Comparison of ENCODE assay signal across 21 mouse cellular contexts in the genomic region with DNA sequence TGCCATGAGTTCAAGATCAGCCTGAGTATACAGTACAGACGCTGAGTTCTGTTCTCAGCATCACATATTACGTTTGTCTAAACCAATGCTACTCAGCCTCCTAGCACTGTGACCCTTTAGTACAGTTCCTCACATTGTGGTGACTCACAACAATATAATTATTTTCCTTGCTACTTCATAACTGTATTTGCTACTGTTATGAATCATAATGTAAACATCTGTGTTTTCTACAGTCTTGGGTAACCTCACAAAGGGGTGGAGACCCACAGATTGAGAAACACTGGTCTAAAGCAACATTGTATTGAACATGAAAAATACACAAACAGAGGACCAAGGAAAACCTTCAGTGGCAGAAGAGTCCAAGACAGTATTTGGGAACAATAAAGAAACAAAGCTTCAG. TPM values are rescaled to one million over a fixed set of nuclear protein-coding genes. Genes with fewer than 3 reads are reported as not detected.
A peak's percentile ranks its signal among the peaks of the same experiment; 100 is the strongest.
DNase-seq lines count a peak whose midpoint lies in the region; ATAC-seq lines count a peak whose summit lies in the region.
"Had no signal": no experiment of that assay in that cellular context is flagged by ENCODE, and none has a peak within 500 bp of the region (broad histone marks: within the 10 kb centered on the region; RNA-seq: fewer than 3 reads in every experiment).

No protein-coding gene starts in this region.

- H3K36me3 ChIP-seq in lung, embryonic 15.5 days, result peaks cover 8% of the 10 kb centered on the region; the same call in 1 of the 2 replicates
- no peaks in the 10 kb centered on the region for H3K36me3 ChIP-seq in stomach, embryonic 16.5 days (ENCODE audit: control insufficient read depth, insufficient read depth, low read length)

- peaks cover 23% of the 10 kb centered on the region; the same call in 1 of the 2 replicates for H3K4me1 ChIP-seq in lung, embryonic 15.5 days
- H3K4me1 ChIP-seq in stomach, embryonic 16.5 days (ENCODE audit: control insufficient read depth, insufficient read depth, low read length), result no peaks in the 10 kb centered on the region; the same call in 1 of the 2 replicates
- H3K4me1 ChIP-seq: embryonic facial prominence, embryonic 13.5 days; heart, embryonic 13.5 days; hindbrain, embryonic 13.5 days had no signal

- WGBS in lung, embryonic 15.5 days, result 67% methylated on average over 2 of the region's 2 CpGs
- 75% methylated on average over 2 of the region's 2 CpGs for WGBS in stomach, embryonic 16.5 days

- H3K9me3 ChIP-seq in lung, embryonic 15.5 days, result no peaks in the 10 kb centered on the region
- H3K9me3 ChIP-seq in stomach, embryonic 16.5 days (replicated peaks; ENCODE audit: control insufficient read depth, low read length), result no peaks in the 10 kb centered on the region
- H3K9me3 ChIP-seq: embryonic facial prominence, embryonic 13.5 days; G1E; heart, embryonic 13.5 days; hindbrain, embryonic 13.5 days had no signal

- no peak overlapping the region for H3K9ac ChIP-seq in lung, embryonic 15.5 days
- H3K9ac ChIP-seq in stomach, embryonic 16.5 days (ENCODE audit: low read length), result no peak overlapping the region
- H3K9ac ChIP-seq: embryonic facial prominence, embryonic 13.5 days; heart, embryonic 13.5 days; hindbrain, embryonic 13.5 days had no signal

- no peak for DNase-seq in lung, postnatal 10 days
- DNase-seq in 3T3-L1 (ENCODE audit: low read depth, low spot score) (peak; percentile 22), NIH3T3 (ENCODE audit: low read depth) (peak; percentile 17)
- no peak for DNase-seq in cerebellum, postnatal 4 days (ENCODE audit: low spot score in 2 of 2)
- DNase-seq in neural tube, embryonic 10.5 days (ENCODE audit: extremely low spot score, low spot score), result no peak
- DNase-seq: adrenal gland, postnatal 14 days; cerebellum, adult 11-12 months; cerebellum, adult 9-10 months; cerebellum, postnatal 25 days; gastrocnemius, postnatal 36 days; heart, adult 11 months; heart, postnatal 36 days had no signal

- ATAC-seq in lung, embryonic 15.5 days (ENCODE audit: borderline replicate concordance, extremely low read depth, low FRiP score, low TSS enrichment), result no peak
- ATAC-seq in stomach, embryonic 16.5 days (ENCODE audit: insufficient read depth, low FRiP score), result peak; percentile 53; the same call in 1 of the 2 replicates
- ATAC-seq: CD4-positive, CD25-positive, alpha-beta regulatory T cell, adult 4 months; forebrain, embryonic 14.5 days; hindbrain, postnatal 0 days had no signal

- no peaks in the 10 kb centered on the region for H3K27me3 ChIP-seq in lung, embryonic 15.5 days
- no peaks in the 10 kb centered on the region for H3K27me3 ChIP-seq in stomach, embryonic 16.5 days (ENCODE audit: control insufficient read depth, insufficient read depth, low read length)
- H3K27me3 ChIP-seq: embryonic facial prominence, embryonic 13.5 days; heart, embryonic 13.5 days; hindbrain, embryonic 13.5 days had no signal

- H3K27ac ChIP-seq in lung, embryonic 15.5 days, result peak overlapping the region; percentile 65
- no peak overlapping the region for H3K27ac ChIP-seq in stomach, embryonic 16.5 days (ENCODE audit: low read length)
- H3K27ac ChIP-seq: embryonic facial prominence, embryonic 13.5 days; heart, embryonic 13.5 days; hindbrain, embryonic 13.5 days; hindbrain, postnatal 0 days had no signal

- no peak overlapping the region for H3K4me2 ChIP-seq in lung, embryonic 15.5 days
- no peak overlapping the region for H3K4me2 ChIP-seq in stomach, embryonic 16.5 days (ENCODE audit: low read depth, low read length)
- H3K4me2 ChIP-seq: embryonic facial prominence, embryonic 13.5 days; heart, embryonic 13.5 days; hindbrain, embryonic 13.5 days had no signal

- H3K4me3 ChIP-seq in lung, embryonic 15.5 days, result no peak overlapping the region
- no peak overlapping the region for H3K4me3 ChIP-seq in stomach, embryonic 16.5 days (replicated peaks; ENCODE audit: low read length)
- H3K4me3 ChIP-seq: embryonic facial prominence, embryonic 13.5 days; heart, embryonic 13.5 days; hindbrain, embryonic 13.5 days had no signal

RNA-seq across cellular contexts. Expression of a gene that starts 11.2 kb away (rescaled TPM):
- 25.8 and 29.4 TPM in 2 replicates for polyA plus RNA-seq in lung, embryonic 15.5 days (2015; fragmentation: Nextera tagmentation; extraction: Ambion mirVana)
- polyA plus RNA-seq in stomach, embryonic 16.5 days (2015; fragmentation: Nextera tagmentation; extraction: Ambion mirVana), result 21.3 and 21.5 TPM in 2 replicates

RNA-seq across cellular contexts. Expression of a gene that starts 17.5 kb away (rescaled TPM):
- polyA plus RNA-seq in lung, embryonic 15.5 days (2015; fragmentation: Nextera tagmentation; extraction: Ambion mirVana), result 3.7 and 5.3 TPM in 2 replicates
- 4.7 and 4.8 TPM in 2 replicates for polyA plus RNA-seq in stomach, embryonic 16.5 days (2015; fragmentation: Nextera tagmentation; extraction: Ambion mirVana)

RNA-seq across cellular contexts. Expression of a gene that starts 48.8 kb away (rescaled TPM):
- 38.4 and 39.2 TPM in 2 replicates for polyA plus RNA-seq in lung, embryonic 15.5 days (2015; fragmentation: Nextera tagmentation; extraction: Ambion mirVana)
- 37.1 and 39.1 TPM in 2 replicates for polyA plus RNA-seq in stomach, embryonic 16.5 days (2015; fragmentation: Nextera tagmentation; extraction: Ambion mirVana)

Comparison
In these comparisons a context has a peak if more than half of its experiments do, and no peak if none do; other contexts are left out.
1. DNase-seq: peak in 3T3-L1 (single experiment) and NIH3T3 (single experiment); none in lung, postnatal 10 days (single experiment), cerebellum, postnatal 4 days (0 of 2) and neural tube, embryonic 10.5 days (single experiment).